Mouse (Mus musculus): ENCODE results near the gene Prm3. TPM values are rescaled to one million over a fixed set of nuclear protein-coding genes. Genes with fewer than 3 reads are reported as not detected.

The Prm3 gene
- polyA plus RNA-seq, 1 experiment from 2014 or later = not detected

DNA sequence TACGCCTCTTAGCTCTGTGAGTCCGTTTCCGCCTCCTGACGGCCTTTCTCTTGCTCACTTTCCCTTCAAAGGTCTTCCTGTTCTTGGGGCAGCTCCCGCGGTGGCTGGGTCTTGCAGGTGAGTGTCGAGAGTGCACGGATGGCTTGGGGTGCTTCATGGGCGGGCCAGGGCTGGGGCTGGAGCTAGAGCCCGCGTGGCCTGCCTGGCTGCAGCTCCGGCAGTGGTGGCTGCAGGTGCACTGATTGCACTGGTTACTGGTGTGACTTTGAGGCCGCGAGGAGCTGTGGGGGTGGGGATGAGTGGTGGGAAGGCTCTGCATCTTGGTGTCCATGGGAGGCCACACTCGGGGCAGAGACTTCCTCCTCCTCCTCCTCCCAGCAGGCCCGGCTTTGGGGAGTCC is 2.4 kb downstream of the Prm3 start, which contains the start of gene Tnp2:
Gene Tnp2, minus strand, starts transcription at position 390 of the 400 bp plus-strand sequence.
- WGBS = 60% methylated on average over 16 of the region's 16 CpGs
- Histone ChIP-seq H3K4me1 (peaks cover 23% of the 10 kb centered on the region), H3K36me3 (no peaks in the 10 kb centered on the region), H3K9ac (replicated peaks) (no peak within 1 kb of the TSS), H3K4me2 (replicated peaks) (no peak within 1 kb of the TSS), H3K4me3 (no peak within 1 kb of the TSS), H3K27ac (replicated peaks) (no peak within 1 kb of the TSS), H3K9me3 (no peaks in the 10 kb centered on the region), H3K27me3 (peaks cover 16% of the 10 kb centered on the region)
- ATAC-seq (ENCODE audit: low FRiP score, low read depth) = no peak

DNA sequence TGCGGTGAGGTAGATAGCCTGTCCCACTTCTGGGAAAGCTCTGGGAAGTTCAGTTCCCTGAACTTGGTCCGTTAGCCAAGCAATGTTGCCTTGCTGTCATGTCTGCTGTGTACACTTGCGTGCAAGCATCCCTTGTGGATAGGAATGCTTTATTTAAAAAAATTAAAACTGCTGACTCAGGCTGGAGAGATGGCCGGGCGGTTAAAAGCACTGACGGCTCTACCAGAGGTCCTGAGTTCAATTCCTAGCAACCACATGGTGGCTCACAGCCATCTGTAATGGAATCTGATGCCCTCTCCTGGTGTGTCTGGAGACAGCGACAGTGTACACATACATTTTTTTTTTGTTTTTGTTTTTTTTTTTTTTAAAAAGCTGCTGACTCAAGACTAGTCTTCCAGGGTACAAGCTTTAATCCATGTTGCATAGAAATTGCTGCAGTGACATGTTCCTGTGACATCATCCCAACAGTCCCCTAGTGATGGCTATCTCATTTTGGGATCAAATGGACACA is 3.1 kb downstream of the Prm3 start:
- H3K9me3 ChIP-seq = no peaks in the 10 kb centered on the region
- no peak overlapping the region for H3K4me3 ChIP-seq
- no peak for ATAC-seq (ENCODE audit: low FRiP score, low read depth)
- 88% methylated on average over 7 of the region's 7 CpGs for WGBS
- peaks cover 23% of the 10 kb centered on the region for H3K27me3 ChIP-seq
- H3K4me1 ChIP-seq = peaks cover 23% of the 10 kb centered on the region
- H3K4me2 ChIP-seq (replicated peaks) = no peak overlapping the region
- H3K9ac ChIP-seq (replicated peaks) = no peak overlapping the region
- H3K36me3 ChIP-seq = no peaks in the 10 kb centered on the region
- H3K27ac ChIP-seq (replicated peaks) = no peak overlapping the region

GRCm38 (mm10) chr16:10786782-10787547 is 3.7 kb downstream of the Prm3 start:
- Histone ChIP-seq H3K9ac (replicated peaks) (no peak overlapping the region), H3K27ac (replicated peaks) (no peak overlapping the region), H3K36me3 (no peaks in the 10 kb centered on the region), H3K27me3 (peaks cover 27% of the 10 kb centered on the region), H3K9me3 (no peaks in the 10 kb centered on the region), H3K4me3 (no peak overlapping the region), H3K4me2 (replicated peaks) (0 out of 2 replicates have a peak overlapping the region, but pooled peaks have one; percentile 99), H3K4me1 (peaks cover 28% of the 10 kb centered on the region)
- ATAC-seq (ENCODE audit: low FRiP score, low read depth) = no peak
- WGBS = 70% methylated on average over 4 of the region's 4 CpGs

- no peaks in the 10 kb centered on the region for H3K9me3 ChIP-seq
- H3K27me3 ChIP-seq = peaks cover 27% of the 10 kb centered on the region
- H3K9ac ChIP-seq (replicated peaks) = peak overlapping the region; percentile 69
- no peaks in the 10 kb centered on the region for H3K36me3 ChIP-seq
- H3K4me1 ChIP-seq = peaks cover 28% of the 10 kb centered on the region
- H3K27ac ChIP-seq (replicated peaks) = peak overlapping the region; percentile 84
- H3K4me3 ChIP-seq = peak overlapping the region; percentile 70
- WGBS = 3% methylated on average over 9 of the region's 9 CpGs
- peak; percentile 35 for ATAC-seq (ENCODE audit: low FRiP score, low read depth)
- H3K4me2 ChIP-seq (replicated peaks) = peak overlapping the region; percentile 99
These were observed 4.4 kb downstream of the Prm3 start for GRCm38 (mm10) chr16:10786288-10786687.

- Histone ChIP-seq H3K27me3 (peaks cover 27% of the 10 kb centered on the region), H3K9ac (replicated peaks) (peak within 1 kb of the TSS; percentile 69), H3K4me3 (peak within 1 kb of the TSS; percentile 70), H3K4me2 (replicated peaks) (peak within 1 kb of the TSS; percentile 99), H3K36me3 (no peaks in the 10 kb centered on the region), H3K4me1 (peaks cover 28% of the 10 kb centered on the region), H3K9me3 (no peaks in the 10 kb centered on the region), H3K27ac (replicated peaks) (peak within 1 kb of the TSS; percentile 84)
- WGBS = under 1% methylated on average over 58 of the region's 59 CpGs
- peak; percentile 87 for ATAC-seq (ENCODE audit: low FRiP score, low read depth)
These were observed 5.1 kb downstream of the Prm3 start, which contains the start of gene Socs1 for GRCm38 (mm10) chr16:10785371-10786231. Socs1 (minus strand) TSS chr16:10785536.

DNA sequence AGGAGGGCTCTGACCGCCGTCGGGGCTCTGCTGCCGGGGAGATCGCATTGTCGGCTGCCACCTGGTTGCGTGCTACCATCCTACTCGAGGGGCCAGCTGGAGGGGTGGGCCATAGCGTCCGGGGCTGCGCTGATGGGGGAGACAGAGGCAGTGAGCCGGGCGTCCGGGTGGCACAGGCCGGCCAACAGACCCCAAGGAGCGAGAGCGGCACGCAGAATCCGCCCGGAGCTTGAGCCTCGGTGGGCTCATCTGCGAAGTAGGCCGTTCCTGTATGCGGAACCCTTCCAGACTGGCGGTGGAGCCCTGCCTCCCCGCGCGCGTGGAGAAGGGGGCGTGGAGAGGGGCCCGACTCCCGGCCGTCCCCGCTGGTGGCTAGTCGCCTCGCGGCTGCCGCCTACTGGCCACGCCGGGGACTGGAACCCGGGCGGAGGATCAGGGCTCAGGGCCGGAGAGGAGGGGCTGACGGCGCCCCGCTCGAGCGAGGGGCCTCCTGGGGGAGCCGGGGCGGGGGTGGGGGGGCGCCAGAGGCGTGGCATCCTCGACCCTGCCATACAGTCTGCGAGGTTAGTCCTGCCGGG is 5.8 kb downstream of the Prm3 start:
- peak overlapping the region; percentile 99 for H3K4me2 ChIP-seq (replicated peaks)
- peak overlapping the region; percentile 84 for H3K27ac ChIP-seq (replicated peaks)
- ATAC-seq (ENCODE audit: low FRiP score, low read depth) = peak; percentile 82
- H3K9me3 ChIP-seq = no peaks in the 10 kb centered on the region
- H3K27me3 ChIP-seq = peaks cover 27% of the 10 kb centered on the region
- H3K36me3 ChIP-seq = no peaks in the 10 kb centered on the region
- peaks cover 28% of the 10 kb centered on the region for H3K4me1 ChIP-seq
- peak overlapping the region; percentile 69 for H3K9ac ChIP-seq (replicated peaks)
- peak overlapping the region; percentile 70 for H3K4me3 ChIP-seq
- under 1% methylated on average over 50 of the region's 55 CpGs for WGBS

- H3K4me1 ChIP-seq = peaks cover 28% of the 10 kb centered on the region
- peak overlapping the region; percentile 99 for H3K4me2 ChIP-seq (replicated peaks)
- 5% methylated on average over 76 of the region's 81 CpGs for WGBS
- no peaks in the 10 kb centered on the region for H3K9me3 ChIP-seq
- H3K4me3 ChIP-seq = peak overlapping the region; percentile 70
- H3K36me3 ChIP-seq = no peaks in the 10 kb centered on the region
- peak overlapping the region; percentile 69 for H3K9ac ChIP-seq (replicated peaks)
- H3K27ac ChIP-seq (replicated peaks) = no peak overlapping the region
- peaks cover 27% of the 10 kb centered on the region for H3K27me3 ChIP-seq
- ATAC-seq (ENCODE audit: low FRiP score, low read depth) = peak; percentile 3
These were observed 6.6 kb downstream of the Prm3 start for GRCm38 (mm10) chr16:10783883-10784792.

DNA sequence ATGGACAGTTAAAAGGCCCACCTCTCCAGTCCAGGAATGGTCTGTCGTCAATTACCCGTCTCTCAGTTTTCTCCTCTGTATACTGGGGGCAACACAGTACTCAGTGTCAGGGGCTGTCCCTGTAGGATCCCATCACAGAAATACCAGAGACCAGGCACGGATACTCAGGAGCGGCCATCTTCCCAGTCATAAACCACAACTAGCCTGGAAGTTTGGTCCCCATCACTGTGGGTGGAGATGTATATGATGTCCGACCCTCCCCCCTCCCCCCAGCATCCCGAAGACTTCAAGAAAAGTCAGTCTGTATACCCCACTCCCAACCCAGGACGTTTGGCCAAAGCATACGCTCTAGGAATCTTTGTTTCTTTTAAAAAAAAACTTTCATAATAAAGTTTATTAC is 7.3 kb downstream of the Prm3 start:
- H3K27me3 ChIP-seq = peaks cover 27% of the 10 kb centered on the region
- H3K4me1 ChIP-seq = peaks cover 28% of the 10 kb centered on the region
- no peak overlapping the region for H3K27ac ChIP-seq (replicated peaks)
- 70% methylated on average over 8 of the region's 8 CpGs for WGBS
- no peaks in the 10 kb centered on the region for H3K36me3 ChIP-seq
- no peak overlapping the region for H3K4me3 ChIP-seq
- ATAC-seq (ENCODE audit: low FRiP score, low read depth) = no peak
- H3K9me3 ChIP-seq = no peaks in the 10 kb centered on the region
- H3K4me2 ChIP-seq (replicated peaks) = 0 out of 2 replicates have a peak overlapping the region, but pooled peaks have one; percentile 99
- H3K9ac ChIP-seq (replicated peaks) = no peak overlapping the region

GRCm38 (mm10) chr16:10783152-10783434 is 7.6 kb downstream of the Prm3 start:
- no peaks in the 10 kb centered on the region for H3K9me3 ChIP-seq
- H3K27ac ChIP-seq (replicated peaks) = no peak overlapping the region
- H3K36me3 ChIP-seq = no peaks in the 10 kb centered on the region
- H3K4me2 ChIP-seq (replicated peaks) = no peak overlapping the region
- H3K4me3 ChIP-seq = no peak overlapping the region
- H3K9ac ChIP-seq (replicated peaks) = no peak overlapping the region
- WGBS = 56% methylated on average over 1 of the region's 1 CpGs
- peaks cover 28% of the 10 kb centered on the region for H3K4me1 ChIP-seq
- H3K27me3 ChIP-seq = peaks cover 27% of the 10 kb centered on the region
- ATAC-seq (ENCODE audit: low FRiP score, low read depth) = no peak

GRCm38 (mm10) chr16:10782377-10783151 is 8.2 kb downstream of the Prm3 start:
- Histone ChIP-seq H3K9ac (replicated peaks) (0 out of 2 replicates have a peak overlapping the region, but pooled peaks have one; percentile 5), H3K36me3 (no peaks in the 10 kb centered on the region), H3K4me1 (peaks cover 28% of the 10 kb centered on the region), H3K27ac (replicated peaks) (no peak overlapping the region), H3K4me3 (no peak overlapping the region), H3K9me3 (no peaks in the 10 kb centered on the region), H3K4me2 (replicated peaks) (no peak overlapping the region), H3K27me3 (peaks cover 27% of the 10 kb centered on the region)
- ATAC-seq (ENCODE audit: low FRiP score, low read depth) = no peak
- 39% methylated on average over 6 of the region's 6 CpGs for WGBS
